Mouse (Mus musculus) forebrain, embryonic 14.5 days (tissue): ENCODE measurements around the gene Ikzf1. TPM values are rescaled to one million over a fixed set of nuclear protein-coding genes. Genes with fewer than 3 reads are reported as not detected.

Experiments
- ATAC-seq: fragments of 200-750 bp; cut with Nextera tagmentation; 2 replicates; pipeline ENCODE4 v1.8.0; 2017; ENCODE audit warnings: mild to moderate bottlenecking, moderate library complexity
- DNase-seq: peaks from one replicate; pipeline ENCODE4 v3.0.0-alpha.2; 2015; ENCODE audit warnings: low spot score
- H3K27ac ChIP-seq: fragments of 300-500 bp; sonication (generic); 2 replicates; pipeline ENCODE4 v1.5.1; 2014; ENCODE audit warnings: low read depth, mild to moderate bottlenecking, control low read depth, low read length, moderate library complexity
- H3K27me3 ChIP-seq: fragments of 300-500 bp; sonication (generic); replicated peaks from 2 replicates; pipeline ENCODE4 v1.6.1; 2014; ENCODE audit warnings: low read length, control low read depth, mixed read lengths; ENCODE audit not compliant: control insufficient read depth, insufficient read depth
- H3K36me3 ChIP-seq: fragments of 300-500 bp; sonication (generic); 2 replicates; pipeline ENCODE4 v1.6.1; 2014; ENCODE audit warnings: low read length, control low read depth; ENCODE audit not compliant: control insufficient read depth, insufficient read depth
- H3K4me1 ChIP-seq: fragments of 300-500 bp; sonication (generic); 2 replicates; pipeline ENCODE4 v1.6.1; 2014; ENCODE audit warnings: antibody characterized with exemption, low read length, control low read depth; ENCODE audit not compliant: control insufficient read depth, insufficient read depth
- H3K4me2 ChIP-seq: fragments of 300-500 bp; sonication (generic); 2 replicates; pipeline ENCODE4 v1.6.1; 2014; ENCODE audit warnings: mild to moderate bottlenecking, control low read depth, low read length
- H3K4me3 ChIP-seq: fragments of 300-500 bp; sonication (generic); 2 replicates; pipeline ENCODE4 v1.5.1; 2014; ENCODE audit warnings: low read depth, low read length, control low read depth
- H3K9ac ChIP-seq: fragments of 300-500 bp; sonication (generic); 2 replicates; pipeline ENCODE4 v1.6.1; 2014; ENCODE audit warnings: mild to moderate bottlenecking, low read length, control low read depth, moderate library complexity
- H3K9me3 ChIP-seq: fragments of 300-500 bp; sonication (generic); replicated peaks from 2 replicates; pipeline ENCODE4 v1.6.1; 2016; ENCODE audit warnings: low read length, control low read depth, mixed read lengths; ENCODE audit not compliant: control insufficient read depth
- WGBS: fragments of 180-500 bp; shearing (Covaris S2); extraction: QIAGEN DNeasy Blood & Tissue Kit; methylation state at CpG from one replicate; pipeline ENCODE4 v1.1.7; 2014; 5-methylcytosine and 5-hydroxymethylcytosine counted together
- polyA plus RNA-seq: library from polyadenylated mRNA; unstranded; fragments of >200 nt; fragmentation: Nextera tagmentation; extraction: Ambion mirVana; gene quantifications from 2 replicates; pipeline ENCODE4 v1.2.1, GENCODE M21; 2014

Gene Ikzf1
- polyA plus RNA-seq, 1 experiment from 2014 or later = 1.9 TPM

DNA sequence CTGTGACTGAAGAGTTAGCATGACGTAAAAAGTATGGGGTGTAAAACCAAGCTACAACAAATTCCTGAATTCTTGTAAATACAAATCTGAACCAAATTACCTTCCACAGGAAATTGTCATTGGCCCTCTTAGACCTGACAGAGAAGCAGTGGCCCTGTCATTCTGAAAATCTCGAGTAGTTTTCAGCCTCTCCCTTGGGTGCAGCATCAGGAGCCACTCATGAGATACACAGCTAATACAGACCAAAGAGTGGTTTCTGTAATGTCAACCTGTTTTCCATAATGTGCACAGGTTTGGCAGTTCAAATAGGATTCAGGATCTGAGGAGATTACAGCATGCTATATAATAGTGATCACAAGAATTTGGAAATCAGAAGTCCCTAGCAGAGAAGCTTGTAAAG, 52.8 kb downstream of the Ikzf1 start:
- 71% methylated on average over 2 of the region's 2 CpGs for WGBS
- H3K4me1 ChIP-seq = no peaks in the 10 kb centered on the region
- no peak for ATAC-seq

DNA sequence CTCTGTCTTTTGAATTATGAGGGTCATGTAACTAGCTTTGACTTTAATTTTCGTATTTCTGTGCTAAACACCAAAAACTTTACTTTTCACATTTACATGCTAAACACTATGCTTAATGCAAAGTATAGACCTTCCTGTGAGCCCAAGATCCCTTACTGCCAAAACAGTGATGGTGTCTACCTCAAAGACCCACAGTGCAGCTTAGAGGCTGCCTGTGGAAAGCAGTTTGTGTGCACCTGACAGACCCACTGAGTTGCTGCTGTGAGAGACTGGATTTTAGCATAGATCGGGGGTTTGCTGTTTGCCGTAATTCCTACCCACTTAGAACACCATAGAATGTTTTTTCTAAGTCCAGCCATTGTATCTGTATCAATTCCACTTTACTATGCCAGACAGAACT, 54.3 kb downstream of the Ikzf1 start:
- Histone ChIP-seq H3K9ac (no peak overlapping the region), H3K36me3 (no peaks in the 10 kb centered on the region), H3K4me1 (no peaks in the 10 kb centered on the region), H3K4me3 (no peak overlapping the region), H3K9me3 (no peaks in the 10 kb centered on the region), H3K27me3 (no peaks in the 10 kb centered on the region), H3K27ac (no peak overlapping the region), H3K4me2 (no peak overlapping the region)
- DNase-seq (no peak), ATAC-seq (no peak)
- 96% methylated on average over 3 of the region's 3 CpGs for WGBS

More for the DNA sequence above, 52.8 kb downstream of the Ikzf1 start:
- DNase-seq = no peak
- no peaks in the 10 kb centered on the region for H3K36me3 ChIP-seq
- no peak overlapping the region for H3K9ac ChIP-seq
- no peak overlapping the region for H3K4me2 ChIP-seq
- H3K4me3 ChIP-seq = no peak overlapping the region
- H3K27me3 ChIP-seq = no peaks in the 10 kb centered on the region
- no peaks in the 10 kb centered on the region for H3K9me3 ChIP-seq
- H3K27ac ChIP-seq = no peak overlapping the region

DNA sequence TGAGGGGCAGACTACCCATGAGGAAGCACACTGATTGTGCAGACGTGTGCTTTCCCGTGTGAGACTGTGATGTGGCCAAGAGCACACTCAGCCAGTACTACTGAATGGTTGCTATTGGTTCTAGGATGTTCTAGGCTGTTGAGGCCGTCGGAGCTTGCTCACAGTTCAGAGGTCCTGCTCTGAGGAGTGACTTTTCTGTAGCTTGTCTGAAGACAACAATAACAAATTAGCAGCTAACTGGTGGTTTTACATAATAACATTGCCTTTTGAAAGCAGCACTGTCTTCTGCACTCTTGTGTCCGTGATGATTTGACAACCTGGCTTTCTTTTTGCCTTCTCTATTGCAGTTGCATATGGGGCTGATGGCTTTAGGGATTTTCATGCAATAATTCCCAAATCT, 55.8 kb downstream of the Ikzf1 start:
- Histone ChIP-seq H3K27me3 (no peaks in the 10 kb centered on the region), H3K27ac (no peak overlapping the region), H3K4me2 (no peak overlapping the region), H3K9me3 (no peaks in the 10 kb centered on the region), H3K9ac (no peak overlapping the region), H3K4me1 (no peaks in the 10 kb centered on the region), H3K4me3 (no peak overlapping the region), H3K36me3 (no peaks in the 10 kb centered on the region)
- WGBS = 86% methylated on average over 5 of the region's 5 CpGs
- DNase-seq (no peak), ATAC-seq (no peak)

DNA sequence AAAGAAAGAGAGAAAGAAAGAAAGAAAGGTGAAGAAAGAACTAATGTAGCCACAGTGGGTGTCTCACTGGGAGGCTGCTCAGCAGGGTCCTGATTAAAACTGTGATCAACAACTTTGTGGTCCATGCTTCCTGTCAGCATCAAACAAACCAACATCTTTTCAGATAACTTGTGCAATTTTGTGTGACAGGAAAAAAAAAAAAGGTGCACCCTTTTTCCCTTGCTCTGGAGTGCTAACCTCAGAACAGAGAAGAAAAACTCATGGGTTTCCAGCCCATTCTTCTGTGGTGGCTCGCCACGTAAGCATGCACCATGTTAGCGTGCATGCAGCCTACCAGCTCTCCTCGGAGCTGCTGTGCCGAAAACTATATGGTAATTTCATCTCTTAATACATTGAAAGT, 56.8 kb downstream of the Ikzf1 start:
- Histone ChIP-seq H3K9ac (no peak overlapping the region), H3K4me3 (no peak overlapping the region), H3K27me3 (no peaks in the 10 kb centered on the region), H3K4me2 (no peak overlapping the region), H3K9me3 (no peaks in the 10 kb centered on the region), H3K36me3 (no peaks in the 10 kb centered on the region), H3K4me1 (no peaks in the 10 kb centered on the region), H3K27ac (no peak overlapping the region)
- ATAC-seq = no peak
- 89% methylated on average over 5 of the region's 5 CpGs for WGBS
- no peak for DNase-seq

DNA sequence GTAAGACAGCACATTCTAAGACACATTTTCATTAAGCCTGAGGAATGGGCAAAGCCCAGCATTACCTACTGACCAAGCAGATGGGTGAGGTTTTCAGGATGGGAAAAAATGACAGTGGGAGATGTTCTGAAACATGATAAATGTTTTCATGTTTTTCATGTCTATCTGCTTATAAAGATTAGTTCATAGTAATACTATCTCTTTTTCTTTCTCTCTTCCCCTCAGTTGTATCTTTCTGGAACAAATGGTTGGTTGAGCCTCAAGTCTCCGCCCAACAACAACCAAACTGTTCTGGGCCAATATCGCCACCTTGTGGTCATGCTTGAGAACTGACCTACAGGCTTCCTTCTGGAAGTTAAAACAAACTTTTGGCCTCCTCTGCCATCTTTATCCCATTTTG, 57.8 kb downstream of the Ikzf1 start:
- H3K36me3 ChIP-seq = no peaks in the 10 kb centered on the region
- H3K4me1 ChIP-seq = no peaks in the 10 kb centered on the region
- H3K9me3 ChIP-seq = no peaks in the 10 kb centered on the region
- no peaks in the 10 kb centered on the region for H3K27me3 ChIP-seq
- no peak for DNase-seq
- ATAC-seq = no peak
- 33% methylated on average over 2 of the region's 2 CpGs for WGBS
- H3K4me3 ChIP-seq = no peak overlapping the region
- H3K27ac ChIP-seq = no peak overlapping the region
- H3K9ac ChIP-seq = no peak overlapping the region
- no peak overlapping the region for H3K4me2 ChIP-seq

DNA sequence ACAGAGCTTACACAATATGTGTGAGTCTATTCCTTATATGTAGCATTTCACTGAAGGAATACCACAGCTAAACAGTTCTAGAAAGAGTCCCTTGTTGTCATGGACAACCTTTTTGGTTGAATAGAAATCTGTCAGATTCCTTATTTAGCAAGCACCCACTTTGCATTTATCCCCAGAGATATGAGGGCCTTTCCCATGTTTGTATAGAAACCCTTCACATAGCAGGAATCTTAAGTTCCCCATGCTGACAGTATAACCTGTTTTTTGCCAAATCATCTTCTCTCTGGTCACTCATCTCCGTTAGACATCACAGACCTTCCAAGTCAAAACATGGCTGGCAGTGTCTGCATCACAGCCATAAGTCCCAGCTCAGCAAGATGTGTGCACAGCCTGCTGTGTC, 59.4 kb downstream of the Ikzf1 start:
- Histone ChIP-seq H3K4me1 (no peaks in the 10 kb centered on the region), H3K9ac (no peak overlapping the region), H3K27ac (no peak overlapping the region), H3K27me3 (no peaks in the 10 kb centered on the region), H3K4me3 (no peak overlapping the region), H3K36me3 (no peaks in the 10 kb centered on the region), H3K9me3 (no peaks in the 10 kb centered on the region), H3K4me2 (no peak overlapping the region)
- WGBS = 67% methylated on average over 1 of the region's 1 CpGs
- no peak for DNase-seq
- ATAC-seq = no peak

DNA sequence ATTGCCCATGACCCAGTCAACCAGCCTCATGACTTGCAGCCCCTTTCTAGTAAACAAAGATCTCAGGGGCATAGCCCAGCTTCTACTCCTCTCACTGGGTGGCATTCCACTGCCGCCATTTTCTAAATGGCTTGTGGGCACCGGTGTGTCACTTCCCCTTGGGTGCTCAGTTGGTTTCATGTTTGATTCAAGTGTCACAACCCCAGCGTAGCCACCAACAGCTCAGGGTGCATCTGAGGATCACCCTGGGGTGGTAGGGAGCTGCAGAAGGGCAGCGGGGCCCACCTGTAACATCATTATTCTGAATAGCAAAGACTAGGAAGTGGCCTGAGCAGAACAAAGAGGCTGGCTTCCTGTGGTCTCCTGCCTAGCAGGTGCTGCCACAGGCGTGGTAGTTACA, 66.3 kb downstream of the Ikzf1 start:
- whole genome bisulfite sequencing = 88% methylated on average over 5 of the region's 5 CpGs
- Histone ChIP-seq H3K27me3 (no peaks in the 10 kb centered on the region), H3K9ac (no peak overlapping the region), H3K4me1 (no peaks in the 10 kb centered on the region), H3K36me3 (no peaks in the 10 kb centered on the region), H3K4me3 (no peak overlapping the region), H3K27ac (no peak overlapping the region), H3K9me3 (no peaks in the 10 kb centered on the region), H3K4me2 (no peak overlapping the region)
- DNase-seq (no peak), ATAC-seq (no peak)

DNA sequence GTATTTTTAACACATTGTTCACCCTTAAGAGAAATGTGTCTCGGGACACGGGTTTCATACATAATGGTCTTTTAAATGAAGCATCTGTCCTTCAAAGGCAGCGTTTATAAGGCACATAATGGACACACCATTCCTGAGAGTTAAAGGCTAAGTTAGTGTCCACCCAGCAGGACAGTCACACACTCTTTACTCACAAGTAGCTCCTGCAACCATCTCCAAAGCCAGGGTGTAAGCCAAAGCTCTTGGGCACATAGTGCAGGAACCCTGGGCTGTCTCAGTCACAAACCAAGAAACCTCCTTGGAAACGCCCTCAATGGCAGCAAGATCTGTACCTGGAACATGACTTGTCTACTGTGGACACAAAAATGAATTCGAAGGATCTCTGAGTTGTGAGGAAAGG, 68.1 kb downstream of the Ikzf1 start:
- H3K36me3 ChIP-seq = no peaks in the 10 kb centered on the region
- ATAC-seq (no peak), DNase-seq (no peak)
- H3K9me3 ChIP-seq = no peaks in the 10 kb centered on the region
- H3K4me2 ChIP-seq = no peak overlapping the region
- H3K4me3 ChIP-seq = no peak overlapping the region
- WGBS = 70% methylated on average over 5 of the region's 5 CpGs
- H3K27me3 ChIP-seq = no peaks in the 10 kb centered on the region
- H3K4me1 ChIP-seq = no peaks in the 10 kb centered on the region
- no peak overlapping the region for H3K27ac ChIP-seq
- no peak overlapping the region for H3K9ac ChIP-seq

DNA sequence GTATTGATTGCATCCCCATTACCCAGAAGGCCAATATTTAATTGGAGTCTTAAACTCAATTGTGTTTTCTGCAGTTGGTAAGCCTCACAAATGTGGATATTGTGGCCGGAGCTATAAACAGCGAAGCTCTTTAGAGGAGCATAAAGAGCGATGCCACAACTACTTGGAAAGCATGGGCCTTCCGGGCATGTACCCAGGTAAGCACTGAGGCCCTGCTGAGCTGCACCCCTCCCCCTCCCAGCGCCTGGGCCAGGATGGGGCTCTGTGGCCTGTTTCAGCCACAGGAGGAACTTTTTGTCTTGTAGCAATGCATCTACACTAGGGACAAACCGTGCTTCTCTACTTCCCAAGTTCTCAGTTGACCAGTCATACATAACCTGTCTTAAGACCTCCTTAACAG, 73.3 kb downstream of the Ikzf1 start:
- WGBS = 76% methylated on average over 6 of the region's 6 CpGs
- no peak overlapping the region for H3K4me3 ChIP-seq
- H3K4me2 ChIP-seq = no peak overlapping the region
- ATAC-seq (no peak), DNase-seq (no peak)
- no peak overlapping the region for H3K27ac ChIP-seq
- H3K4me1 ChIP-seq = no peaks in the 10 kb centered on the region
- no peaks in the 10 kb centered on the region for H3K27me3 ChIP-seq
- H3K9me3 ChIP-seq = no peaks in the 10 kb centered on the region
- no peaks in the 10 kb centered on the region for H3K36me3 ChIP-seq
- no peak overlapping the region for H3K9ac ChIP-seq

DNA sequence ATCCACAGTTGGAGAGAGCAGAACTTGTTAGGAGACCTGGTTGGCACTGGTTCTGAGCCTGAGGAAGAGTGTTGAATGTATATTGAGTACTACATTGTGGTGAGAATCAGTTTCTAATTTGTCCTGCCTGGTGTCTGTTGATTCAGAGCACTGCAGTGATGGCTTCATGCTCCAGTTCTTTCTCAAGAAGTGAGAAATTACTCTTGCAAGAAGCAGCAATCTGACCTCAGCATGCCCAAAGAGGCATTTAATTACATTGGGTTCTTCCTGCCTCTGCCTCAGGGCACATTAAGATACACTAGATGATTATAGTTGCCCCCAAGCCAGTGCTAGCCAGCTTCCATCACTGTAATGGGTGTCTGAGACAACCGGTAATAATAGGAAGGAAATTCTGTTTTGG, 74.1 kb downstream of the Ikzf1 start:
- Histone ChIP-seq H3K9ac (no peak overlapping the region), H3K9me3 (no peaks in the 10 kb centered on the region), H3K27me3 (no peaks in the 10 kb centered on the region), H3K4me3 (no peak overlapping the region), H3K27ac (no peak overlapping the region), H3K36me3 (no peaks in the 10 kb centered on the region), H3K4me1 (no peaks in the 10 kb centered on the region), H3K4me2 (no peak overlapping the region)
- DNase-seq (no peak), ATAC-seq (no peak)
- 94% methylated on average over 1 of the region's 1 CpGs for WGBS
